Mouse (Mus musculus): ENCODE data around the gene Cadm1. TPM values are rescaled to one million over a fixed set of nuclear protein-coding genes. Genes with fewer than 3 reads are reported as not detected.

Cadm1 gene
- polyA plus RNA-seq, 1 experiment from 2014 or later, result 86.8 TPM

GRCm38 (mm10) chr9:47652936-47653335 lies 123.0 kb downstream of the Cadm1 start:
- ChIA-PET POLR2A (no interaction called here), CTCF (interaction anchor here (1.3 kb wide), 1 partner anchor 17 kb away, joined by 5 read pairs; no protein-coding TSS in a partner anchor)
- in situ Hi-C loops (cut with MboI; ENCODE audit: low pct_unique_long_range_greater_than_20kb), result no loop called here
- ATAC-seq (no peak), DNase-seq (ENCODE audit: low read depth, low spot score) (no peak)
- no peaks in the 10 kb centered on the region for H3K27me3 ChIP-seq
- TF ChIP-seq CTCF (IDR thresholded peaks at IDR 0.05), result no peak

- DNase-seq (ENCODE audit: low read depth, low spot score) (no peak), ATAC-seq (no peak)
Measured at GRCm38 (mm10) chr9:47659366-47660090, 129.6 kb downstream of the Cadm1 start.

GRCm38 (mm10) chr9:47661611-47662010 lies 131.6 kb downstream of the Cadm1 start:
- DNase-seq (ENCODE audit: low read depth, low spot score), result no peak
- H3K27me3 ChIP-seq, result no peaks in the 10 kb centered on the region
- ChIA-PET POLR2A (no interaction called here), CTCF (no interaction called here)
- no peak for ATAC-seq
- in situ Hi-C loops (cut with MboI; ENCODE audit: low pct_unique_long_range_greater_than_20kb), result no loop called here
- TF ChIP-seq CTCF (IDR thresholded peaks at IDR 0.05), result no peak

More at GRCm38 (mm10) chr9:47659366-47660090, 129.6 kb downstream of the Cadm1 start:
- no peak for TF ChIP-seq CTCF (IDR thresholded peaks at IDR 0.05)
- H3K27me3 ChIP-seq, result no peaks in the 10 kb centered on the region
- CTCF ChIA-PET, result interaction anchor here (0.7 to 1.1 kb wide), 2 partner anchors 13 to 42 kb away, joined by 3 read pairs; no protein-coding TSS in a partner anchor
- POLR2A ChIA-PET, result no interaction called here
- in situ Hi-C loops (cut with MboI; ENCODE audit: low pct_unique_long_range_greater_than_20kb), result no loop called here

GRCm38 (mm10) chr9:47669206-47669605 lies 139.2 kb downstream of the Cadm1 start:
- DNase-seq (ENCODE audit: low read depth, low spot score), result no peak
- ChIA-PET CTCF (interaction anchor here (0.8 to 1.6 kb wide), 2 partner anchors 30 to 83 kb away, joined by 3 to 4 read pairs; no protein-coding TSS in a partner anchor), POLR2A (interaction anchor here (0.6 kb wide), 1 partner anchor 45 kb away, joined by 4 read pairs; no protein-coding TSS in a partner anchor)
- TF ChIP-seq CTCF (IDR thresholded peaks at IDR 0.05), result no peak
- peak; percentile 51 for ATAC-seq
- in situ Hi-C loops (cut with MboI; ENCODE audit: low pct_unique_long_range_greater_than_20kb), result no loop called here
- H3K27me3 ChIP-seq, result no peaks in the 10 kb centered on the region

- ATAC-seq (no peak), DNase-seq (ENCODE audit: low read depth, low spot score) (no peak)
- ChIA-PET CTCF (interaction anchor here (0.9 kb wide), 1 partner anchor 27 kb away, joined by 3 read pairs; no protein-coding TSS in a partner anchor), POLR2A (no interaction called here)
- in situ Hi-C loops (cut with MboI; ENCODE audit: low pct_unique_long_range_greater_than_20kb), result no loop called here
- TF ChIP-seq CTCF (IDR thresholded peaks at IDR 0.05), result no peak
- H3K27me3 ChIP-seq, result no peaks in the 10 kb centered on the region
Measured at GRCm38 (mm10) chr9:47671617-47672016, 141.6 kb downstream of the Cadm1 start.

GRCm38 (mm10) chr9:47674766-47675713 lies 145.1 kb downstream of the Cadm1 start:
- CTCF ChIA-PET, result no interaction called here
- DNase-seq (ENCODE audit: low read depth, low spot score) (no peak), ATAC-seq (peak; percentile 31)
- in situ Hi-C loops (cut with MboI; ENCODE audit: low pct_unique_long_range_greater_than_20kb), result no loop called here
- no peaks in the 10 kb centered on the region for H3K27me3 ChIP-seq
- no peak for TF ChIP-seq CTCF (IDR thresholded peaks at IDR 0.05)
- POLR2A ChIA-PET, result interaction anchor here (0.6 kb wide), 1 partner anchor 25 kb away, joined by 7 read pairs; no protein-coding TSS in a partner anchor

GRCm38 (mm10) chr9:47686881-47687280 lies 156.9 kb downstream of the Cadm1 start:
- H3K27me3 ChIP-seq, result no peaks in the 10 kb centered on the region
- DNase-seq (ENCODE audit: low read depth, low spot score), result no peak
- in situ Hi-C loops (cut with MboI; ENCODE audit: low pct_unique_long_range_greater_than_20kb), result no loop called here
- ATAC-seq, result no peak
- ChIA-PET POLR2A (no interaction called here), CTCF (interaction anchor here (1.9 kb wide), 1 partner anchor 12 kb away, joined by 8 read pairs; no protein-coding TSS in a partner anchor)
- no peak for TF ChIP-seq CTCF (IDR thresholded peaks at IDR 0.05)

GRCm38 (mm10) chr9:47687604-47688003 lies 157.6 kb downstream of the Cadm1 start:
- ATAC-seq (no peak), DNase-seq (ENCODE audit: low read depth, low spot score) (no peak)
- CTCF ChIA-PET, result interaction anchor here (1.9 kb wide), 1 partner anchor 12 kb away, joined by 8 read pairs; no protein-coding TSS in a partner anchor
- no peak for TF ChIP-seq CTCF (IDR thresholded peaks at IDR 0.05)
- no peaks in the 10 kb centered on the region for H3K27me3 ChIP-seq
- POLR2A ChIA-PET, result no interaction called here
- in situ Hi-C loops (cut with MboI; ENCODE audit: low pct_unique_long_range_greater_than_20kb), result no loop called here

- no peaks in the 10 kb centered on the region for H3K27me3 ChIP-seq
- DNase-seq (ENCODE audit: low read depth, low spot score), result no peak
- CTCF ChIA-PET, result interaction anchor here (1.9 kb wide), 1 partner anchor 11 kb away, joined by 8 read pairs; no protein-coding TSS in a partner anchor
- POLR2A ChIA-PET, result no interaction called here
- TF ChIP-seq CTCF (IDR thresholded peaks at IDR 0.05), result no peak
- no peak for ATAC-seq
- in situ Hi-C loops (cut with MboI; ENCODE audit: low pct_unique_long_range_greater_than_20kb), result no loop called here
Measured at GRCm38 (mm10) chr9:47688297-47688696, 158.3 kb downstream of the Cadm1 start.

- ATAC-seq, result no peak
- in situ Hi-C loops (cut with MboI; ENCODE audit: low pct_unique_long_range_greater_than_20kb), result no loop called here
Measured at GRCm38 (mm10) chr9:47692911-47693310, 162.9 kb downstream of the Cadm1 start.

More at GRCm38 (mm10) chr9:47692911-47693310, 162.9 kb downstream of the Cadm1 start:
- ChIA-PET POLR2A (interaction anchor here (1.1 kb wide), 1 partner anchor 152 kb away, joined by 5 read pairs; no protein-coding TSS in a partner anchor), CTCF (no interaction called here)
- no peak for TF ChIP-seq CTCF (IDR thresholded peaks at IDR 0.05)
- no peak for DNase-seq (ENCODE audit: low read depth, low spot score)
- no peaks in the 10 kb centered on the region for H3K27me3 ChIP-seq

Data from Patski (cell line).